Mouse (Mus musculus): ENCODE results near the gene Dennd1a.

The Dennd1a gene

DNA sequence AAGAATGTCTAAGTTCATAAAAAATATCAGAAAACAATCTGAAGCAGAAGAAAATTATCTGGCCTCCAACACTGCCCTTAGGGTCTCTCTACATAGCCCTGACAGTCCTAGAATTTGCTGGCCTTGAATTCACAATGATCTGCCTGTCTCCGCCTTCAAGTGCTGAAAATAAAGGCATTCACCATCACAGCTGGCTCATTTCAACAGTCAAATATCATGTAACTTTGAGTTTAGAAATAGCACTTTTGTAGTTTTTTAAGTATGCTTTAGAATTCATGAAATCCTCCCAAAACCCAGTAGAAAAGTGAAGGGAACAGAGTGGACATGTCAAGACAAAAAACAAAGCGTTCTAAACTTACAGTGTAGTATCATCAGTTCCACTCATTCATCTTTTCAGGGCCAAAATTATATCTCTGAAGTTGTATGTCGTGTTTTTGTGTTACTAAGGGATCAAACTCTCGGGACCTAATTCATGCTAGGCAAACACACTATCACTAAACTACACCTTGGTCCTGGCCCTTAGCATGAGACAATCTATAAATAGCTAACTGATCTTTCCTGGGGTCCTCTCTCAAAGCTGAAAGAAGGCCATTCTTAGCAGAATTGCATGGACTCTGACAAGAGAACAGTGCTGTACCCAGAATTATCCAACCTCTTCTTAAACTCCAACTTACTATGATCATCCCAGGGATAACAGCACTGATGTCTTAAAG is 110.2 kb downstream of the Dennd1a start:
- in situ Hi-C loops (cut with MboI; ENCODE audit: unreplicated experiment in 2 of 2), result loop anchor here in 1 of 2 experiments (25.0 kb wide), 2 partner anchors 485 to 815 kb away; partner anchors contain the start of gene Pdcl

DNA sequence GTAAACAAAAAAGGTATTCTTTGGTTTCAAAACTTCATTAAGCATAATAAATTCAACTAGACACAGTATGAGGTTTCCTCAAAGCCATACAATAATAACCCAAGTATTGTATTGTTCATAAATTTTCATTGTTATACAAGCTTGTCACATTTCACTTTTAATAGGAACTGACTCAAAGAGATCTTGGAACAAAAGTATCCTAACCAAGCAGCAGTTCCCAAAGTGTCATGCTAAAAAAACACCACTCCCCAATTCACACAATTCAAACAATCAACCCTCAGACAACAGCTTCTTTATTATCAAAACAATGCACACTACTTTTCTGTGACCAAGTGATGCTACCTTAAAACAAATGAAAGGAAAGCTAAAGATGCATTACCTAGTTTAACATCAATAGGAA is 111.9 kb downstream of the Dennd1a start:
- in situ Hi-C loops (cut with MboI; ENCODE audit: unreplicated experiment in 2 of 2), result loop anchor here in 1 of 2 experiments (25.0 kb wide), 2 partner anchors 487 to 813 kb away; partner anchors contain the start of gene Pdcl

- in situ Hi-C loops (cut with MboI; ENCODE audit: unreplicated experiment in 2 of 2), result no loop called here
These were observed 118.6 kb downstream of the Dennd1a start for GRCm38 (mm10) chr2:38168606-38169005.

- in situ Hi-C loops (cut with MboI; ENCODE audit: unreplicated experiment in 2 of 2), result no loop called here
These were observed 121.2 kb downstream of the Dennd1a start for GRCm38 (mm10) chr2:38165966-38166365.

GRCm38 (mm10) chr2:38164326-38165035 is 122.7 kb downstream of the Dennd1a start:
- in situ Hi-C loops (cut with MboI; ENCODE audit: unreplicated experiment in 2 of 2), result no loop called here

GRCm38 (mm10) chr2:38162486-38162885 is 124.7 kb downstream of the Dennd1a start:
- in situ Hi-C loops (cut with MboI; ENCODE audit: unreplicated experiment in 2 of 2), result no loop called here

DNA sequence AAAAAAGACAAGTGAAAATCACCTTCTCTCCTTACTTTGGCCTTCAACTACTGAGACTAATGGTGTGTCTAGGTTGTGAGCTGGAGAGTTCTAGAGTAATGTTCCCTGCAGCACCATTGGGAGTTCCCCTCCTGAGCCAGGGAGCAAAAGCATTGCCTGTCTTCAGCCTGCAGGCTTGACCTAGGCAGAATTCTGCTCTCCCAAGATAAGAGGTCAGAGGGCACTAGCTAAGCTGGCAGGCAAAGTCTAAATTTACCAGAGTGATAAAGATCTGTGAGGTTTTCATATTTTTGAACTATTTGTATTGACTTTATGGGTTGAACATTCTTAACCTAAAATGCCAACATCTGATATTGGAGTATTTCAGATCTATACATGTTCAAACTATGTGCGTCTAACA is 125.7 kb downstream of the Dennd1a start:
- in situ Hi-C loops (cut with MboI; ENCODE audit: unreplicated experiment in 2 of 2), result no loop called here

DNA sequence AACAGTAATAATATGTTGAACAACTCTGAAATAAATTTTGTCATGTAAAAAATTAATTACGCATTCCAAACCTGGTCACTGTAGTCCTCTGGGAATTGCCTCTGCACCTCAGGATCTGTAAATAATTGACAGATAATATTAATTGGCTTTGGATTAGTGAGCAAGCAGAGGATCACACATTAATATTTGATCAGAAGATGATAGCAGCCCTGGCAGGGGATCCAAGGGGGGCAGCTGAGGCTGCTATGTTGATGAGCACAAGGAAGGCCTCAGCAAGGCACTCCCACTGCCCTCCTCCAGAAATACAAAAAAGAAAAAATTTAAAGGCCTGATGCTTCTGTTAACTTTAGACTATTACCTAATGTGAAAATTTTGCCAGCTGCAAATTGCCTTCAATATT is 127.5 kb downstream of the Dennd1a start:
- in situ Hi-C loops (cut with MboI; ENCODE audit: unreplicated experiment in 2 of 2), result no loop called here

GRCm38 (mm10) chr2:38157002-38157401 is 130.2 kb downstream of the Dennd1a start:
- in situ Hi-C loops (cut with MboI; ENCODE audit: unreplicated experiment in 2 of 2), result no loop called here

- in situ Hi-C loops (cut with MboI; ENCODE audit: unreplicated experiment in 2 of 2), result no loop called here
These were observed 131.2 kb downstream of the Dennd1a start for GRCm38 (mm10) chr2:38156001-38156400.

GRCm38 (mm10) chr2:38144831-38145230 is 142.4 kb downstream of the Dennd1a start:
- in situ Hi-C loops (cut with MboI; ENCODE audit: unreplicated experiment in 2 of 2), result no loop called here

- in situ Hi-C loops (cut with MboI; ENCODE audit: unreplicated experiment in 2 of 2), result no loop called here
These were observed 143.0 kb downstream of the Dennd1a start for GRCm38 (mm10) chr2:38144067-38144779.

- in situ Hi-C loops (cut with MboI; ENCODE audit: unreplicated experiment in 2 of 2), result no loop called here
These were observed 144.3 kb downstream of the Dennd1a start for GRCm38 (mm10) chr2:38142905-38143304.

GRCm38 (mm10) chr2:38142210-38142609 is 145.0 kb downstream of the Dennd1a start:
- in situ Hi-C loops (cut with MboI; ENCODE audit: unreplicated experiment in 2 of 2), result no loop called here

GRCm38 (mm10) chr2:38139536-38139935 is 147.7 kb downstream of the Dennd1a start:
- in situ Hi-C loops (cut with MboI; ENCODE audit: unreplicated experiment in 2 of 2), result no loop called here

DNA sequence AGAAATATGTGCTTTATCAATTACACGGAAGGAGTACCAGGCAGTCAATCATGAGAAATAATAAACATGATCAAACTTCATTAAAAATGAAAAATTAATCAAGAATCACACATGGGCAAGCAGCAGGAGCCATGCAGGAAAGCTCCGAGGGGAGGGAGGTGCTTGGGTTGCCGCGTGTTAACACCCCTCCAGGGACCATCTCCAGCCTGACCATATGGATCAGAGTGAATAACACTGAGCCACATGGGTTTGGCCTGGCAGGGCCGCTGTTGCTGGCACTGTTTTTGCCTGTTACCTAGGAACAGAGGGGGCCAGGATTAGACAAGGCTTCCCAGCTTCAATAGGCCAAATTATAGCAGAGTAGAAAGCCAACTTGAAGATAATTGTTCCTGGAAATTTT is 150.1 kb downstream of the Dennd1a start:
- in situ Hi-C loops (cut with MboI; ENCODE audit: unreplicated experiment in 2 of 2), result no loop called here

DNA sequence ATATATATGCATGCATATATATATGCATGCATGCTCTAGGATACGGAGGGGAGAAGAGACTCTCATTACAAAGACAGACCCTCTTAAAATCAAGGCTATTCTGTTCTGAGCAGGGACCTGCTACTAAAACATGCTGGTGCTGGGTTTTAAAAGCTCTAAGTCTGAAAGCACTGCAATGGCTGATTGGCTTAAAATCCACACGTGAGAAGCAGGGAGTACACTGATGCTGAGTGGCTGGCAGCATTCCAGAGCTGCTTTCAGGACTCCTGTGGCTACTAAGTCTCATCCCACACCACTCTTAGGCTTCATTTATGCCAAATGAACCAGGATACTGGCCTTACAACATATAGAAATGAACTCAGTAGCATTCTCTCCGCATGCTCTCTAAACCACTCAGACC is 151.8 kb downstream of the Dennd1a start:
- in situ Hi-C loops (cut with MboI; ENCODE audit: unreplicated experiment in 2 of 2), result no loop called here

DNA sequence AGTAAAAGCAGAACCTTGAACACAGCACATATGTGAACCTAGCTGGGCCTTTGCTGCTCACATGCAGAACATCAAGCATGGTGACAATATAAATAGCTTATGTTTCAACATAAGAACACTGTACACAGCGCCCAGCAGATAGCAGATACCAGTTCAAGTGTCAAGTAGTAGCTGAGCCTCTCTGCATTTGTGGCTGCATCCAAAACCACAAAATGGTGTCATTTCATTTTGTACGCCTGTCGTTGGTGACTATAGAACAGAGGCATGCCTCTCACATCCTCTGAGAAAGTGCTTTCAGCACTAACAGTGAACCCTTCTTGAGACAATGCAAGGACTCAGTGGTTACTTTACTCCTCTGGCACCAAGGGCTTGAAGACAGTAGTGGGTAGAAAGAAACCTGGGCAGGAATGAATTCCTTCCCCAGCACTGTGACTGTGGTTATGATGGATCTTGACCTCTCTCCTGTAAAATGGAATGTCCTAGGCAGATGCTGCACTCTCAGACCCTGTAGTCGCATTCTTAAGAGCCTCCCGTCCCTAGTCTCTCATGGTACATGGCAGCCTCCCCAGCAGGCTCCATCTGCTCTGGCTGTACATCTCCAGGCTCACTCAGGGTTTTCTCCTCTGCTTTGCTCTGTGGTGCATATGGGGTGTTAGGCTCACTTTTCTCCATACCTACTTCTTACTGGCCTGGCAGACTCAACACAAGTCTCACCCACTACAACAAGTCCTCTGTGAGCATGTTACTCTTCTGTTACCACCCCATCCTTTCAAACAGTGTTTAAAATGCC is 154.0 kb downstream of the Dennd1a start:
- in situ Hi-C loops (cut with MboI; ENCODE audit: unreplicated experiment in 2 of 2), result no loop called here

- in situ Hi-C loops (cut with MboI; ENCODE audit: unreplicated experiment in 2 of 2), result no loop called here
These were observed 154.9 kb downstream of the Dennd1a start for GRCm38 (mm10) chr2:38132233-38132822.

- in situ Hi-C loops (cut with MboI; ENCODE audit: unreplicated experiment in 2 of 2), result no loop called here
These were observed 155.7 kb downstream of the Dennd1a start for GRCm38 (mm10) chr2:38131538-38131937.
